Mouse (Mus musculus) limb, embryonic 13.5 days (tissue): Measurements from ENCODE around the gene Spdef. TPM values are rescaled to one million over a fixed set of nuclear protein-coding genes. Genes with fewer than 3 reads are reported as not detected.

Experiments used
- ATAC-seq: fragments of 200-750 bp; cut with Nextera tagmentation; 2 replicates; pipeline ENCODE4 v1.8.0; 2017; ENCODE audit warnings: low read depth, moderate number of reproducible peaks, moderate TSS enrichment; ENCODE audit not compliant: low FRiP score
- H3K27ac ChIP-seq: fragments of 300-500 bp; sonication (generic); 2 replicates; pipeline ENCODE4 v1.5.1; 2015; ENCODE audit warnings: inconsistent platforms, mild to moderate bottlenecking, moderate library complexity
- H3K27me3 ChIP-seq: fragments of 300-500 bp; sonication (generic); 2 replicates; pipeline ENCODE4 v1.6.1; 2015; ENCODE audit warnings: mild to moderate bottlenecking, inconsistent platforms
- H3K36me3 ChIP-seq: fragments of 300-500 bp; sonication (generic); 2 replicates; pipeline ENCODE4 v1.6.1; 2015; ENCODE audit warnings: inconsistent platforms, mild to moderate bottlenecking, moderate library complexity
- H3K4me1 ChIP-seq: fragments of 300-500 bp; sonication (generic); 2 replicates; pipeline ENCODE4 v1.6.1; 2015; ENCODE audit warnings: inconsistent platforms
- H3K4me2 ChIP-seq: fragments of 300-500 bp; sonication (generic); replicated peaks from 2 replicates; pipeline ENCODE4 v1.6.1; 2015; ENCODE audit warnings: inconsistent platforms, mild to moderate bottlenecking, moderate library complexity
- H3K4me3 ChIP-seq: fragments of 300-500 bp; sonication (generic); 2 replicates; pipeline ENCODE4 v1.5.1; 2015; ENCODE audit warnings: moderate library complexity, mild to moderate bottlenecking, inconsistent platforms
- H3K9ac ChIP-seq: fragments of 300-500 bp; sonication (generic); 2 replicates; pipeline ENCODE4 v1.6.1; 2015; ENCODE audit warnings: mild to moderate bottlenecking, inconsistent platforms
- H3K9me3 ChIP-seq: fragments of 300-500 bp; sonication (generic); 2 replicates; pipeline ENCODE4 v1.6.1; 2016; ENCODE audit warnings: inconsistent platforms
- WGBS: fragments of 180-500 bp; shearing (Covaris S2); methylation state at CpG from one replicate; pipeline ENCODE4 v1.1.7; 2015; 5-methylcytosine and 5-hydroxymethylcytosine counted together
- polyA plus RNA-seq: library from polyadenylated mRNA; unstranded; fragments of >200 nt; fragmentation: Nextera tagmentation; extraction: Ambion mirVana; gene quantifications from 2 replicates; pipeline ENCODE4 v1.2.1, GENCODE M21; 2015

Spdef gene
- polyA plus RNA-seq, 1 experiment from 2014 or later, result 0.17 TPM

GRCm38 (mm10) chr17:27700812-27701211 lies 27.9 kb downstream of the Spdef start:
- 80% methylated on average over 2 of the region's 2 CpGs for WGBS
- Histone ChIP-seq H3K27ac (no peak overlapping the region), H3K9me3 (0 out of 2 replicates have a peak, but pooled peaks cover 3% of the 10 kb centered on the region), H3K4me2 (no peak overlapping the region), H3K27me3 (peaks cover 11% of the 10 kb centered on the region), H3K4me3 (no peak overlapping the region), H3K4me1 (peaks cover 14% of the 10 kb centered on the region), H3K9ac (no peak overlapping the region), H3K36me3 (no peaks in the 10 kb centered on the region)
- no peak for ATAC-seq

- no peak overlapping the region for H3K27ac ChIP-seq
- H3K4me1 ChIP-seq, result peaks cover 14% of the 10 kb centered on the region
- no peak overlapping the region for H3K4me2 ChIP-seq
- no peaks in the 10 kb centered on the region for H3K36me3 ChIP-seq
- ATAC-seq, result no peak
- no peak overlapping the region for H3K9ac ChIP-seq
- no peak overlapping the region for H3K4me3 ChIP-seq
- WGBS, result 85% methylated on average over 17 of the region's 17 CpGs
- H3K27me3 ChIP-seq, result 0 out of 2 replicates have a peak, but pooled peaks cover 2% of the 10 kb centered on the region
- H3K9me3 ChIP-seq, result 0 out of 2 replicates have a peak, but pooled peaks cover 3% of the 10 kb centered on the region
Measured at GRCm38 (mm10) chr17:27699641-27700244, 29.0 kb downstream of the Spdef start.

DNA sequence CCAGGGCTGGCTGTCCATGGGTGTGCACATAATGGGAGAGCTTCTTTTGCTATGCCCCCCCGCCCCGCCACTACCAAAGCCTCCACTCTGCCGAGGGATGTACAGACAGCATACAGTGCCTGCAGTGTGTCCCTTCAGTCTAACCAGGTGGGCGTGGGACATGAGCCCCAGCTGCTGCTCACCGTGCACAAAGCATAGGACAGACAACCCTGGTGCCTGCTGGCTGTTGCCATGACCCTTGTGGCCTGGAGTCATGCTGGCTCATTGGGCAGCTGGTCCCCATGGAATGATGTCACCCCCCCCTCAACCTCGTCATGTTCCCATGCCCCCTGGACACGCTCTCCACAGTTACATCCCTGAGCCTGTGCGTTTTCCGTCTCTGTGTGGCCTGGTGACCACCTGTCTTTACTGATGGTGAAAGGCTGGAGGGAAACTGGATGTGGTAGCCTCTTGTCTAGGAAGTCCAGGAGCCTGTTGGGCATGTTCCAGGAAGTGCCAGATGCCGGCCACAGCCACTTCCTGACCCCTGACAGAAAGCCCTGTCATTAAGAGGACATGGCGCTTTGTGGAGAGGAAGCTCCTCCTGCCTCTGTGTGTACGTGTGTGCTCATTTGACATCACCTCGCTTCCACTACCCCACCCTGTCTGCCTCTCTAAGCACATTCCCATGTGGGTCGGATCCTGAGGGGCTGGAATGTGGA lies 37.6 kb downstream of the Spdef start:
- H3K27ac ChIP-seq, result no peak overlapping the region
- no peaks in the 10 kb centered on the region for H3K9me3 ChIP-seq
- H3K9ac ChIP-seq, result no peak overlapping the region
- peaks cover 25% of the 10 kb centered on the region for H3K27me3 ChIP-seq
- no peak overlapping the region for H3K4me3 ChIP-seq
- H3K4me2 ChIP-seq, result no peak overlapping the region
- no peaks in the 10 kb centered on the region for H3K36me3 ChIP-seq
- ATAC-seq, result no peak
- H3K4me1 ChIP-seq, result peaks cover 4% of the 10 kb centered on the region
- WGBS, result 63% methylated on average over 14 of the region's 14 CpGs

DNA sequence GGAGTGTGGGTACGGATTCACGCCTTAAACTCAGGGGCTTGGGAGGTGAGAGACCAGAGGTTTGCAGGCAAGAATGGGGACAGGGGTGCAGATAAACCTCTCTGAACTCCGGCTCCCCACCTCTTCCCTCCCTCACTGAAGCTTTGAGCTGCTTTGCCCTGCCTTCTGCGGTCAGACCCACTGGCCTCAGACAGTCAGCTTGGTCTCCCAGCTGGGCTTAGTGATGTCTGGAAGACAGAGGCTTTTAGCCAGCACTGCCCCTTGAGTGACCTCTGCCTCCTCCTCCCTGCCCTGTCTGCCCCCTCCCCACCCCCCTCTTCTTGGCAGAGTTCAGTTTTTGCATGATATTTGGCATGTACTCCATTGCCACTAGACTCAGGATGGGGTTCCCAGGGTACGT lies 42.4 kb downstream of the Spdef start:
- ATAC-seq, result no peak
- Histone ChIP-seq H3K9ac (no peak overlapping the region), H3K36me3 (no peaks in the 10 kb centered on the region), H3K27ac (no peak overlapping the region), H3K27me3 (peaks cover 59% of the 10 kb centered on the region), H3K4me3 (no peak overlapping the region), H3K4me1 (peaks cover 15% of the 10 kb centered on the region), H3K4me2 (no peak overlapping the region), H3K9me3 (no peaks in the 10 kb centered on the region)
- 46% methylated on average over 5 of the region's 5 CpGs for WGBS

GRCm38 (mm10) chr17:27685550-27685913 lies 43.2 kb downstream of the Spdef start:
- Histone ChIP-seq H3K27me3 (peaks cover 59% of the 10 kb centered on the region), H3K9ac (peak overlapping the region; percentile 75), H3K9me3 (no peaks in the 10 kb centered on the region), H3K4me1 (peaks cover 15% of the 10 kb centered on the region), H3K4me2 (peak overlapping the region; percentile 97), H3K4me3 (peak overlapping the region; percentile 51), H3K27ac (no peak overlapping the region), H3K36me3 (no peaks in the 10 kb centered on the region)
- whole genome bisulfite sequencing, result 4% methylated on average over 11 of the region's 11 CpGs
- ATAC-seq, result peak; percentile 35; the same call in 1 of the 2 replicates

DNA sequence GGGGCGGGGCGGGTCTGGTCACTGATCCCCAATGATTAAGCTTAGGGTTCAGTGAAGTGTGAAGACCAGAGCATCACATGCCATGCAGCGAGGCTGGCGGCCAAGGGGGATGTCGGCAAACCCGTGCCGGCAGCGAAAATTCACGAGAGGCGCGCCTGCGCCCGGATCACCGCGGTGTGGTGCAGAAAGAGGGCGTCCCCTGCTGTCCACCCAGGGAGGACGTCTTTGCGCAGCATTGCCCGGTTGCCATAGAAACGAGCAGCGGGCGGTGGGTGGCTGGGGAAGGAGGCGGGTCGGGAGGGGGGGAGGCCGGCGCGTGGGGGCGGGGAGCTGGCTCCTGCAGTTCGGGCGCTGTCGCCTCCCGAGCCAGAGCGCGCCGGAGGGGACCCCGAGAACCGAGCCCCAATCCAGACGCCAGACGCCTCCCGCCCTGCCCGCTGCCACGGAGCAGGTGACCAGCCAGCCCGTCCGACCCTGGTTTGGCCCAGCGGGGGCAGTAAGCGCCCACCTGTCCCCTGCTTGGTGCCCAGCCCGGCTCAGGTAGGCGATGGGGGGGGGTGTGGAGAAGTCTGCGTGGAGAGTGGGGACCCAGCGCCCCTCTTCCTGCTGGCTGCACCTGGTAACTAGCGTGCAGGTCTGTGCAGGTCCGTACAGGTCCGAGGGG lies 43.7 kb downstream of the Spdef start:
- Histone ChIP-seq H3K4me1 (peaks cover 15% of the 10 kb centered on the region), H3K9me3 (no peaks in the 10 kb centered on the region), H3K4me2 (peak overlapping the region; percentile 97), H3K27ac (no peak overlapping the region), H3K36me3 (no peaks in the 10 kb centered on the region), H3K9ac (peak overlapping the region; percentile 75), H3K27me3 (peaks cover 59% of the 10 kb centered on the region), H3K4me3 (peak overlapping the region; percentile 51)
- under 1% methylated on average over 40 of the region's 53 CpGs for WGBS
- peak; percentile 66; the same call in 1 of the 2 replicates for ATAC-seq

- Histone ChIP-seq H3K9ac (no peak overlapping the region), H3K9me3 (no peaks in the 10 kb centered on the region), H3K4me2 (no peak overlapping the region), H3K27ac (no peak overlapping the region), H3K36me3 (no peaks in the 10 kb centered on the region), H3K4me3 (no peak overlapping the region), H3K4me1 (peaks cover 3% of the 10 kb centered on the region; the same call in 1 of the 2 replicates), H3K27me3 (peaks cover 15% of the 10 kb centered on the region)
- 51% methylated on average over 11 of the region's 11 CpGs for WGBS
- ATAC-seq, result no peak
Measured at GRCm38 (mm10) chr17:27678924-27679813, 49.6 kb downstream of the Spdef start.

DNA sequence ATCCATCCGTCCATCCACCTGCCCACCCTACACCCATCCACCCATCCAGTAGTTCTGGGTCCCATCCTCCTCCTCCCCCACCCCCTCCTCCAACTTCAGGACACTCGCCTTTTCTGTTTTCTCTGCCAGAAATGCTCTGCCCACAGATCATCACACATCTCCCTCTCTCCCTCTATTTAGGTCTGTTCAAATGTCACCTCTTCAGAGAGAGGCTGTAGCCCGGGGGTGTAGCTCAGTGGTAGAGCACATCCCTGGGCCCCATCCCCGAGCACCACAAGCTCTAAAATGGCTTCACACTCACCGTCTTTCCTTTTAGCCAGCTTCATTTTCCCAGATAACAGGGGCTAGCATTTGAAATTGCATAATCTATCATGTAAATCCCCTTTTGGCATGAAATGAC lies 51.0 kb downstream of the Spdef start:
- Histone ChIP-seq H3K27me3 (0 out of 2 replicates have a peak, but pooled peaks cover 3% of the 10 kb centered on the region), H3K9me3 (no peaks in the 10 kb centered on the region), H3K36me3 (no peaks in the 10 kb centered on the region), H3K4me1 (peaks cover 3% of the 10 kb centered on the region; the same call in 1 of the 2 replicates), H3K4me2 (no peak overlapping the region), H3K4me3 (no peak overlapping the region), H3K9ac (no peak overlapping the region), H3K27ac (no peak overlapping the region)
- WGBS, result 77% methylated on average over 5 of the region's 5 CpGs
- ATAC-seq, result no peak

- H3K27ac ChIP-seq, result no peak overlapping the region
- no peaks in the 10 kb centered on the region for H3K9me3 ChIP-seq
- no peak overlapping the region for H3K4me2 ChIP-seq
- ATAC-seq, result no peak
- H3K36me3 ChIP-seq, result no peaks in the 10 kb centered on the region
- H3K4me3 ChIP-seq, result no peak overlapping the region
- no peak overlapping the region for H3K9ac ChIP-seq
- 63% methylated on average over 7 of the region's 7 CpGs for WGBS
- peaks cover 3% of the 10 kb centered on the region; the same call in 1 of the 2 replicates for H3K4me1 ChIP-seq
- no peaks in the 10 kb centered on the region for H3K27me3 ChIP-seq
Measured at GRCm38 (mm10) chr17:27676270-27676669, 52.5 kb downstream of the Spdef start.

DNA sequence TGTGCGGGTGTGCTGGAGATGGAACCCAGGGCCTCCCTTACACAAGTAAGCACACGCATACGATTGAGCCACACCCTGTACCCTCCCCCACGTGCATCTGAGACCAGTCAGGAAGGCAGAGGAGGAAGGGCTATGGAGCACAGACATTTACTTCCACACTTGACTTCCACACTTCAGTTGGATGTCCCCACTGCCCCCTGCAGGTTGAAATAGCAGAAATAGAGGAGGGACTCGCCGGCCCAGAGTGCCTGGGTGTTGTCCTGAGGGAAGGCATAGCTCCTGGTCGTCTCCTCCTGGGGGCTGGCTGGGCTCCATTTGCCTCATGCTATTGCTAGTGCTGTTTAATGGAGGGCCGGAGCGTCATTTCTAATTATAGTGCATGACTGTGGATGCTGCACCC lies 53.3 kb downstream of the Spdef start:
- ATAC-seq, result no peak
- Histone ChIP-seq H3K4me3 (no peak overlapping the region), H3K4me1 (peaks cover 3% of the 10 kb centered on the region; the same call in 1 of the 2 replicates), H3K9ac (no peak overlapping the region), H3K9me3 (no peaks in the 10 kb centered on the region), H3K36me3 (no peaks in the 10 kb centered on the region), H3K27me3 (no peaks in the 10 kb centered on the region), H3K27ac (no peak overlapping the region), H3K4me2 (no peak overlapping the region)
- 58% methylated on average over 9 of the region's 9 CpGs for WGBS

GRCm38 (mm10) chr17:27673945-27674344 lies 54.8 kb downstream of the Spdef start:
- no peak for ATAC-seq
- no peak overlapping the region for H3K27ac ChIP-seq
- H3K4me2 ChIP-seq, result no peak overlapping the region
- H3K4me1 ChIP-seq, result no peaks in the 10 kb centered on the region
- H3K27me3 ChIP-seq, result no peaks in the 10 kb centered on the region
- no peak overlapping the region for H3K9ac ChIP-seq
- no peak overlapping the region for H3K4me3 ChIP-seq
- 88% methylated on average over 7 of the region's 7 CpGs for WGBS
- H3K9me3 ChIP-seq, result no peaks in the 10 kb centered on the region
- H3K36me3 ChIP-seq, result no peaks in the 10 kb centered on the region
